Mouse (Mus musculus) T-cell, adult 2 months (primary cell): ENCODE measurements around the gene Myoz1.
"Not testable (repeated sequence)": the region's sequence is repeated elsewhere in the genome, so short reads cannot be mapped to it uniquely, and the experiment has no call there.

Source experiments
- DNase-seq: peaks from one replicate; pipeline ENCODE4 v3.0.0; 2022; ENCODE audit warnings: low spot score

Myoz1 gene

DNA sequence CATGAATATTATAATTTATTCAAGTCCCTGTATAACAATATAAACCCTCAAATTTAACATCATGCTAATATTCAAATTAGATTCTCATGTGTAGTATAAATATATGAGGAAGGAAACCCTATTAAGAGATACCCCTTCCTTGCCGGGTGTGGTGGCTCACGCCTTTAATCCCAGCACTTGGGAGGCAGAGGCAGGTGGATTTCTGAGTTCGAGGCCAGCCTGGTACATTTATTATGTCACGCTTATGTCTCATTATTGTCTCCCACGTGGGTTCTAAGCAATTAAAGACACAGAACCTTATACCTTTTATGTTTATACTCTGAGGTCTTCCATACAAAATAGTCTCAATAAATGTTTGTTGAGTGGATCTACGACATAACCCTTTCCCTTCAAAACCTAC lies 17.6 kb downstream of the Myoz1 start:
- no peak for DNase-seq

DNA sequence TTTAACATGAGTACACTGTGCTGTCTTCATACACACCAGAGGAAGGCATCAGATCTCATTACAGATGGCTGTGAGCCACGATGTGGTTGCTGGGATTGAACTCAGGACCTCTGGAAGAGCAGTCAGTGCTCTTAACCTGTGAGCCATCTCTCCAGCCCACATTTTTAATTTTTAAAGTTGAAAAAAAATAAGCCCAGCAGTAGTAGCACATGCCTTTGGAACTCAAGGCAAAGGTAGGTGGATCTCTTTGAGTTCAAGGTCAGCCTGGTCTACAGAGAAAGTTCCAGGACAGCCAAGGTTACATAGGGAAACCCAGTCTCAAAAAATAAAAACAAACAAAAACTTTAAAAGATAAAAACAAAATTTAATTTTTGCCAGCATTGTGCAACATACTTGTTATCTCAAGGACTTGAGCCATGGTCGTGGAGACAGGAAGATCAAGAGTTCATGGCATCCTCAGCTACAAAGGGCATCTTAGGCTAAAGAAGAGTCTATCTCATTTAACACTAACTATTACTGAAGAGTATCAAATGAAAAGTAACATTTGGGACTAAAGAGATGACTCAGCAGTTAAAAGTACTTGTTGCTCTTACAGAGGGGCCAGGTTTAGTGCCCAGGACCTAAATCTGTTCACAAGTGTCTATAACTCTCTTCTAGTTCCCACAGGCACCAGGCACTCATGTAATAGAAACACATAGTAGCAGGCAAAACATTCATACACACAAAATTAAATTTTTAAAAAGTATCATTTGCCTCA lies 18.3 kb downstream of the Myoz1 start:
- no peak for DNase-seq

DNA sequence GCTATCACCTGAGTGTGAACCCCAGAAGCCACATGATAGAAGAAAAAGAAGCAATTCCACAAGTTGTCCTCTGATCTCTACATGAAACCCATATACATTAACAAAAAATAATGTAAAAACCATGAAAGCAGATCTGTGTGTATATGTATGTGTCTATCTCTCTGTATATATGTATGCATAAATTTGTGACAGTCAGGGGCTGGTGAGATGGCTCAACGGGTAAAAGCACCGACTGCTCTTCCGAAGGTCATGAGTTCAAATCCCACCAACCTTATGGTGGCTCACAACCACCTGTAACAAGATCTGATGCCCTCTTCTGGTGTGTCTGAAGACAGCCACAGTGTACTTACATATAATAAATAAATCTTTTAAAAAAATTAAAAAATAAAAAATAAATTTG lies 19.4 kb downstream of the Myoz1 start:
- DNase-seq = not testable (repeated sequence)

DNA sequence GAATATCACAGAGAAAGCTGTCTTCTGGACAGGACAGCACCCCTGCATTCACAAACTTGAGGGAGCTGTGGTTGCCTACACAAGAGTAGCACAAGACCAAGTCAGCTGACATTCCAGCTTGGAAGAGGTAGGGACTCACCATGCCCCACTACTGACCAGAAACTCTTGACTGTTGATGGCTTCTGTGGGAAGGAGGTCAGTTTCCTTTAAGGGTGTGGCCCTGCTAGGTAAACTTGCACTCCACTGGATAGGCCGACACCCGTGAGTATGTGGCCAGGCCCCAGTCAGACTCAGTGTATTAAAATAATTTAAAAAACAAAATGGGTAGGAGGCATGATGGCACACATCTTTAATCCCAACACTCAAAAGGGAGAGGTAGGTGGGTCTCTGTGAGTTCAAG lies 20.8 kb downstream of the Myoz1 start:
- no peak for DNase-seq

DNA sequence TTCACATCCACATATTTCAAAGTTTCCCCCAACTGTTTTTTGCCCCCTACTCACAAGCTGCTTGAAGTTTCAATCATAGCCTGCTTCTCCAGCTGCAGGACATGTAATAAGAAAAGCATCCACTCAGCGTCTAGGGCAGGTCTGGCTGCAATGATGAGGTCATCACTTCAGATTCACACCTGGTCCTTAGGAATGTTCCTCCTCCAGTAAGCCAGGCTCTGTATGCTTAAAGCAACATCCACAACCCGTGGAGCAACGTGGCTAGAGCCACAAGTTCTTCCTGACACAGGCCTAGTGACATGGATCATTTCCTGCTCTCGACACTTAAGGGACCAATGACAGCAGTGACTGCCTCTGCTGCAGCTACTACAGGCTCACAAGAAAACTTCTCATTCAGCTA lies 25.1 kb downstream of the Myoz1 start:
- no peak for DNase-seq

DNA sequence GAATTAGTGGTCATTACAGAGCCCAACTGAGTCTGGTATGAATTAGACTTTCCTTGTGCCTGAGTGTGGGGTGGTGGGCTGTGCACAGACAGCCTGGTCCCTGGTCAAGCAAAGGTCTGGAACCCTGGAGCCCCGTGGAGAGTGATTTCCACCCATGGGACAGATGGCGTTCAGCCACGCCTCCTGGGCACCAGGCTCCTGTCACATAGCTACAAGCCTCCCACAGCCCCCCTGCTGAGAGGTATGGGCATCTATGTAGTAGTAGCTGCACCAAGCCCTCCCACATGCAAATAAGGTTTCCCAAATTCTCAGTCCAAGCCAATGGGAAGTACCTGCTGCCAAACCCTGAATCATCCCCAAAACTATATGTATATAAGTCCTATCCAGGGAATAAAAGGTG lies 29.4 kb downstream of the Myoz1 start:
- no peak for DNase-seq

DNA sequence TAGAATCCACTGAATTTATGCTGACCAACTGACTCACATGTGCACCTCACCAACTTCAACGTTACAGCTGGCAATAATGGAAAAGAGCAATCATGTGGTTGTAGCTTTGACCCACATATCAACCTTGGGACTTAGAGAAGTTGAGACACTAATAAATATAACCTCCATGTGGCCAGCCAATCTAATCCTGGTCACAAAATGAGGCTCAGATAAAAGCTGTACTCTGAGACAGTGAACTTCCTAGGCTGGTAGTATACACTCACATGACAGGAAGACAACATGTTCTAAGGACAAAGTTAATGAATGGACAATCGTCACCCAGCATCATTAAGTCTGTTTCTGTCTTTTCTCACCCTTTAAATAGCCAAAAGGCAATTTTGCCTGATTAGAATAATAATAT lies 29.9 kb downstream of the Myoz1 start:
- no peak for DNase-seq

DNA sequence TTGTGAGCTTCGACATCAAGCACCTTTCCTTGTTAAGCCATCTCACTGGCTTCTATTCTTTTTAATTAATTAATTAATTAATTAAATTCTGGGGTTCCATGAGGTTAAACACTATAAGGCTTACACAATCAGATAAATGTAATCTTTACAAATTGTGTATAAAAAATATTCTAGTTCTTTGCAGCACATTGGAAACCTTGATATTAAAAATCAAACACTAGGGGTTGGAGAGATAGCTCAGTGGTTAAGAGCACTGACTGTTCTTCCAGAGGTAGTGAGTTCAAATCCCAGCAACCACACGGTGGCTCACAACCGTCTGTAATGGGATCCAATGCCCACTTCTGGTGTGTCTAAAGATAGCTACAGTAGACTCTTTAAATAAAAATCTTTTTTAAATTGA lies 33.4 kb downstream of the Myoz1 start:
- no peak for DNase-seq

DNA sequence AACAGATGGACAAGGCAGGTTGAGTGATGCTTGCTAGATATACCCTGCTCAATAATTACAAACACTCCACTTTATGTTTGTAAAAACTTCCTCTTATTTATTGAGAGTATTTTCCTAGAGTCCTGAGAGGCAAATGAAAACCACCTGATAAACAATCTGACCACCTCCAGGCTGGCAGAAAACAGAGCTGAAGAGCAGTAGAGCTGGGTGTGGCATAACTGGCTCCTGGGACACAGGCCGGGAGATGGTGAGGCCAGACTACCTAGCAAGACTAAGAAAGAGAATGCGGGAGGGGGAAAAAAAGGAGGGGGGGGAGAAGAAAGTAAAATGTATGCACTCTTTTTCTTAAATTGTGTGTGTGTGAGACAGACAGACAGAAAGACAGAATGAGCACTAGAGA lies 33.9 kb downstream of the Myoz1 start:
- DNase-seq = no peak

DNA sequence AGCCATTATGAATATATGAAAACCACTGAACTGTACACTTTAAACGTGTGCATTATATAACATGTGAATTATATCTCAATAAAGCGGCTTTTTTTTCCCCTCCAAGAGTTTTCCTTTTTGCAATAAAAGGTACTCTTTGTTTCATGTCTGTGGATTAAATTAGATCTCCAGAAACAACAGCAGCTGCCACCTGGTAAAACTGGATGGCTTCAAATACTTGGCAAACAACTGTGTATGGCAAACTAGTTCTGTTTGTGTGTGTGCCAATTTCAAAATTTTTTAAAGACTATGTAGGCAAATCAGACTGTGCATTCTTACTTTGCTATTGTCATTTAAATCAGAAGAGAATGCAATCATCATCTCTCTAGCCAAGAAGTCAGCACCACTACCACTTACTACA lies 34.4 kb downstream of the Myoz1 start:
- no peak for DNase-seq

DNA sequence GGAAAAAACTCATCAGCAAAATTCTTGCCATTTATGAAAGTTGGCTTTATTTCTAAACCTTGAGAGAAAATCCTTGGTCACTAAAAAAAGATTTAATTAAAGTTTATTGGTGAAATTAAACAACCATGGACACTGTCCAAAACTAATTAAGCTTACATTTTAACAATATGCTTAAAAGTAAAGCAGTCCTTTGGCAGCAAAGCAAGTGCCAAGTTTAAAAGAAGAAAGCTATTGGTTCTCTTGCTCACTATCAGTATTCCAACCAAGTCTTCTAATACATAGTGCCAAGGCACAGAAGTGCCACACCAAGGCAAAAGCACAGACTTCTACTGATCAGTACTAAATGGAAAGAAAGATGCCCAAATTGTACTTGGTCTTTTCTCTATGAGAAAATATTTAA lies 37.2 kb downstream of the Myoz1 start:
- no peak for DNase-seq

DNA sequence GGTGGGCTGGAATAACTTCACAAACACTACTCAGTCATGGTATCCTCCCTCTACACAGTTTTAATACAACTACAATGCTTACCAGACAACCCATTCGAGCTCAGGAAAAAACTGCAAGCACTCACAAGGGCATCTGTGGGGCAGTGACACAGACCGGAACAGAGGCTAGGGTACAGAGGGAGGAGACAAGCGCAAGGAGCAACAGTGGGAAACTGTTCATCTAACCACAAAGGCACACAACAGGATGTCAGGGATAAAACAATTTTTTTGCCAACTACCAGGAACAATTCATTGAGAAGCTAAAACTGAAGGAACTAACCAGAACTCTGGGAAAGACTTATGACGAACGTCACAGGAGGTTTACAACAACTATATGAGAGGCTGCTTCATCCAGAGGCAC lies 38.1 kb downstream of the Myoz1 start:
- no peak for DNase-seq

DNA sequence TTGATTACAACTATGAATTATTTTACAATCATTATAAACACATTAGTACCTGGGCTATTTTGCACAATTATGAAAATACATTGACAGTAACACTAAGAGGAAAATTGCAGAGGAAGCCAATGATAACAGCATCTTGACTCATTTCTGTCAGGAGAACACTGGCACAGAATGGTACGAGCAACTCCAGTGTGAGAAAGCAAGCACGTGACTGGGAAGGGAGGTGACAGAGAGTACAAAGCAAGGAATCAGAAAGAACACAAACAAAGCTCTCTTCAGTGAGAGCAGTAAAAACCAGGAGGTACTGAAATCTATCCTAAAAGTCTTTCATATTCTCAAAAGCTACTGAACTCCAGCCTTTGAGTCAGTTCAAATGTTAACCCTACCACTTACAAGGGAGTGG lies 39.9 kb downstream of the Myoz1 start:
- DNase-seq = no peak

DNA sequence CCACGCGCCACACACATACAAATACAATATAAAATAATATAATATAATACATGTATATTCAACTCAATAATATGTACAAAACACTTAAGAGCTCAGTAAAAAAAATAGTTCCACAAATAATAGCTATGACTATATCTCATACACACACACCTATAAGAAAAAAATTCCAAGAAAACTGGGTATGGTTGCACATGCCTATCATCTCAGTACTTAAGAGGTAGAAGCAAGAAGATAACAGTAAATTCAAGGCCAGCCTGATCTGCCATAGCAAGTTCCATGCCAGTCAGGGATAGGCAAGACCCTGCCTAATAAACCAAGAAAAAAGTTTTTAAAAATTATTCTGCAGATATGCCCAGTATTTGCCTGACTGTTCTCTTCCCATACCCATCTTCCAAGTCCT lies 41.3 kb downstream of the Myoz1 start:
- DNase-seq = no peak

DNA sequence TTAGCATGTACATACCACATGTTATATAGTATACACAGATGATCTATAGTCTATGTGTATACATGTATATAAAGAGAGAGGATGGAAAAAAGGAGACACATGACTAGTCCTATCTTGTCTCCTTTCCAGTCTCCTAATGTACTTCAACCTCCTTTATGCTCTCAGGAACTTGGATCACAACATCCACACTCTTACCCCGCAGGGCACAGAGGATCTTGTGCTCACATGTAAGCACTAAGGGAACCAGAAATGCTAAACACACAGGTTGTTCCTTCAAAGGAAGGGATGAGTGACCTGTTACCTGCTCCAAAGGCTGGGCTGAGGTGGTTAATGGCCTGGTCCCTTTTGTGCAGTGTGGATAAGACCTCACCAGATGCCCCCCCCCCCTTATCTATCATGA lies 43.5 kb downstream of the Myoz1 start:
- no peak for DNase-seq

DNA sequence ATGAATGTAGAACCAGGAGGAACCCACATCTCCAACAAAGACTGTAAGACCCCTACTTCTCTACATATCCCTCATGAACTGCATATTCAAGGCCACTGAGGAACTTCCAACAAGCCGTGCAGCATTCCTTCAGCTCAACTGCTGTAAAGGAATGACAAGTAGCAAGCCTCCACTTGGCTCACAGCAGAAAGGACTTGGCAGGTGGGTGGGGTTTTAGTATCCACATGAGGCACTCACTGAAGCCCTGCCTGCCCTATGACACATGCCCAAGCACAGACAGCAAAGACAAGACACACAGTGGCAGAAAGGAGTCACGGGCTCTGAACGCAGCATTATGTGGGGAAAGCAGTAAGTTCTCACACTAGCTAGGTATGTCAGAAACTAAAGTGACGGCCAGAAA lies 46.2 kb downstream of the Myoz1 start:
- DNase-seq = no peak

DNA sequence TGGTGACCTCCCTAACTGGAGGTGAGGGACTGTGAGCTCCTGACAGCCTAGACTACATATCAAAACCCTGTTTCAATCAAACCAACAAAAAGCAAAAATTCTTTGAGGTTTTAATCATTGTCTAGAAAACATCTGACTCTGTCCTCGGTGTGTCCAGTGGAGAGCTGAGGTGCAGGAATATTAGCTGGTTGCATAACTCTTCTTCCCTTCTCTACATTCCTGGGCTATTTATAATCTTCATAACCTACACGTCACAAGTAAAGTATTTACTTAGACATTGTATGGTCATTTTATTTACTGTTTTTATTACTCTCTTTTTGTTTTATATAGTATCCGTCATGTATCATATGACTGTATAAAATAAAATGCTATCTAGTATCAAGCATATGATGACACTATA lies 46.8 kb downstream of the Myoz1 start:
- no peak for DNase-seq

DNA sequence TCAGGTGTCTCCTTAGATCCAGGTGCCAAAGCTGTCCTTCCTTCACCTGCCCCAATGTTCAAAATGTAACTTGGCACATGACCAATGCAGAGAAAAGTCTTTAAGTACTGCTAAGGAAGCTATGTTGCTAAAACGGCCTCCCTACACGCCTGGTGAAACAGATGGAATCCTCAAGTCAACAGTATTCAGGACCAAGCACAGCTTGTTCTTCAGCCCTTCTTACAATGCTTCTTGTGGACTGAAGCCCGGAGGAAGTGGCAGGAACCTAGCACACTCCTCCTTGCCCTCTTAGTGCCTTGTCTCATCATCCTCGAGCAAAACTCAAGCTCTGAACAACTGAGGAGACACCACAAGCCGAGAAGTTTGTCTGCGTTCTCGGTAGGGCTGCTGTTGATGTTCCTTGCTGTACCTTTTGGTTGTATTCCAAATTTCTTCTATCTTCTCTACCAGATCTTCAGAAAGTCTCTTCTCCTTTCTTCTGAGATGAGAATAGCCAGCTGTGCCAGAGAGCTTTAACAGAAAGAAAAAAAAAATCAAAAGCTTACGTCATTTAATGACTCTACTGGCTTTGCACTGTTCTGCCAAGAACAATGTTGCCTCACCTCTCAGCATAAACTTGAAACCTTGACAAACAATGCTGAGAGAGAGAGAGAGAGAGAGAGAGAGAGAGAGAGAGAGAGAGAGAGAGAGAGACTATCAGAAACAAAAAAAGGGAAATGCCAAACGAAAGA lies 48.8 kb downstream of the Myoz1 start:
- no peak for DNase-seq

DNA sequence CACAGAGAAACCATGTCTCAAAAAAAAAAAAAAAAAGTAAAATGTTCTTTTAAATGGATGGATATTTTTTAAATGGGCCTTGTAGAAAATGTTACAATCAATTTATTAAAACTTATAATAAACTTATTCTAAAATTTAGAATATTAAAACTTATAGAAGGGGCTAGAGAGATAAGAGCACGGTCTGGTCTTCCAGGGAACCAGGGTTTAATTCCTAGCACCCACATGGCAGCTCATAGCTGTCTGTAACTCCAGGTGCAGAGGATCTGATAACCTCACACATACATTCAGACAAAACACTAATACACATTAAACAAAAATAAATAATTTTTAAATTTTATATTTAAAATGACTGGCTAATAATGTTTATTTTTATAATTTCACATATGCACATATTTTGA lies 55.1 kb downstream of the Myoz1 start:
- no peak for DNase-seq

DNA sequence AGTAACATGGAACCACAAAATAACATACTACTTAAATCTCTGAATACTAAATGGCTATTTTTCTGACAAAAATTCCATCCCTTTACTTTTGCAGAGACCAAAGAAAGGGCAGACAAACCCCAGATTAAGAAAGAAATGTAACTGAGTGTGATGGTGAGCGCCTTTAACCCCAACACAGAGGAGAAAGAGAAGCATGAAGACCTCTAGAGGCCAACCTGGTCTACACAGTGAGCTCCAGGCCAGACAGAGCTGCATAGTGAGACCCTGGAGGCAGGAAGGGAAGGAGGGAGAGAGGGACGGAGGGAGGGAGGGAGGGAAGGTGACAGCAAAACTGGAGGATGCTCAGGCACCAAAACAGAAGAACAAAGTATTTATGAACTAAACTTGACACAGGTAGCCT lies 56.1 kb downstream of the Myoz1 start:
- no peak for DNase-seq

DNA sequence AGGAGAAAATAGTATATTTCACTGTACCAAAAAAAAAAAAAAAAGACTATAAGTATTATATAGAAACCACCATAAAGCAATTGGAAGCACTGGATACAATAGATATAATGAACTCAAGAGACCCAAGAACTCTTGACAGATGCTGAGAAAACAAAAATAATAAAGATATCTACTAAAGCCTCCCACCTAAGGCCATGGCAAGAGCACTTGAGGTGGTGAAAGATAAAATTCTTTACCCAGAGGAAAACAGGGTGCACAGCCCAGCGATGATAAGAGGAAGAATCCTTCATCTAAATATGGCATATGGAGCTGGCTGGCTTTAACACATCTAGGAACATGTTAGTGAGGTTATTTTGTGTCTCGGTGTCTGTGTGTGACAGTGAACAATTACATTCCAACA lies 56.8 kb downstream of the Myoz1 start:
- no peak for DNase-seq
